Mouse (Mus musculus) intestine, embryonic 16.5 days (tissue): Measurements from ENCODE around the gene Mboat2. TPM values are rescaled to one million over a fixed set of nuclear protein-coding genes. Genes with fewer than 3 reads are reported as not detected.
A peak's percentile ranks its signal among the peaks of the same experiment; 100 is the strongest.

Source experiments
- ATAC-seq: fragments of 200-750 bp; cut with Nextera tagmentation; 2 replicates; pipeline ENCODE4 v1.8.0; 2017; ENCODE audit warnings: moderate TSS enrichment, moderate library complexity
- H3K27ac ChIP-seq: fragments of 300-500 bp; sonication (generic); 2 replicates; pipeline ENCODE4 v1.5.1; 2014; ENCODE audit warnings: mild to moderate bottlenecking, low read length
- H3K27me3 ChIP-seq: fragments of 300-500 bp; sonication (generic); replicated peaks from 2 replicates; pipeline ENCODE4 v1.6.1; 2014; ENCODE audit warnings: low read length, control low read depth, mixed read lengths; ENCODE audit not compliant: control insufficient read depth, insufficient read depth
- H3K36me3 ChIP-seq: fragments of 300-500 bp; sonication (generic); 2 replicates; pipeline ENCODE4 v1.6.1; 2014; ENCODE audit warnings: low read length, control low read depth; ENCODE audit not compliant: control insufficient read depth, insufficient read depth
- H3K4me1 ChIP-seq: fragments of 300-500 bp; sonication (generic); 2 replicates; pipeline ENCODE4 v1.6.1; 2014; ENCODE audit warnings: low read length, control low read depth, mixed read lengths; ENCODE audit not compliant: control insufficient read depth, insufficient read depth
- H3K4me2 ChIP-seq: fragments of 300-500 bp; sonication (generic); 2 replicates; pipeline ENCODE4 v1.6.1; 2014; ENCODE audit warnings: low read depth, low read length, control low read depth
- H3K4me3 ChIP-seq: fragments of 300-500 bp; sonication (generic); 2 replicates; pipeline ENCODE4 v1.5.1; 2014; ENCODE audit warnings: mild to moderate bottlenecking, low read length
- H3K9ac ChIP-seq: fragments of 300-500 bp; sonication (generic); 2 replicates; pipeline ENCODE4 v1.6.1; 2014; ENCODE audit warnings: low read depth, low read length
- H3K9me3 ChIP-seq: fragments of 300-500 bp; sonication (generic); 2 replicates; pipeline ENCODE4 v1.6.1; 2016; ENCODE audit warnings: low read length, control low read depth; ENCODE audit not compliant: control insufficient read depth
- WGBS: fragments of 180-500 bp; shearing (Covaris S2); extraction: QIAGEN DNeasy Blood & Tissue Kit; methylation state at CpG from one replicate; pipeline ENCODE4 v1.1.7; 2014; 5-methylcytosine and 5-hydroxymethylcytosine counted together
- polyA plus RNA-seq: library from polyadenylated mRNA; unstranded; fragments of >200 nt; fragmentation: Nextera tagmentation; extraction: Ambion mirVana; gene quantifications from 2 replicates; pipeline ENCODE4 v1.2.1, GENCODE M21; 2015

The Mboat2 gene
- polyA plus RNA-seq, 1 experiment from 2014 or later, result 19.5 TPM

DNA sequence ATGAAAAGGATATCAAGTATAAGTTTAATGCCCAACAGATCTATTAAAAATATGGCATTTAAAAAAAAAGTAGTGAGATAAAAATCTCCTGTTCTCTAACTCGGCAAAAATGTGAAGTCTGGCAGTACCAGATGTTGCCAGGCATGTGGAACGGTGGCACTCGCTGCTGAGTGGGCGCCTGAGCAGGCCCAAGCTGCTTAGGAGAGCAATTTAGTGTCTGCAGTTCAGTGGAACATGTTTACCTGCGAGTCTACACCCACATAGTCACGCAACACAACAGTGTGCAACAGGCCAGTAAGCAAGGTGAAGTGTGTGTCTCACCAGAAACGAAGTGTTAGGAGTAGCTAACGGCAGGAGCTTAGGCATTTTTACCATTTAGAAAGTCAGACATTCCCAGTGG is 41.6 kb downstream of the Mboat2 start:
- no peaks in the 10 kb centered on the region for H3K4me1 ChIP-seq

DNA sequence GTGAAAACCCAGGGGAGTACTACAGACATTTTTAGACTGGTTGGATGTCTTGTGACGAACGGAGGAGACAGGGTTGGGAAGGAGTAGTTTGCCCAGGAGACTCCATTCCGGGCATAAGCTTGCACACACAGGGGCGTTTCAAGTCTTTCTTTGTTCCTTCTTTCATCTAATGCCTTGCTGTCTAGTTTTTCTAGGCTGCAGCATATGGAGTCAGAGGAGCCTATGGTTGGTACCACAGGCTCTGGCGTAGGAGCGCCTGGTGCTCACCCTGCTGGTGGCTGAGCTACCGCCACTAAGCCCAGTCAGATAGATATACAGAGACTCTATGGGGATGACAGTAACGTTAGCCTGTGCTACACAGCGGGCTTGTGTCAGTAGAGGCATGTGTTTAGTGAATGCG is 42.0 kb downstream of the Mboat2 start:
- Histone ChIP-seq H3K36me3 (no peaks in the 10 kb centered on the region), H3K4me3 (no peak overlapping the region), H3K4me1 (no peaks in the 10 kb centered on the region), H3K9me3 (no peaks in the 10 kb centered on the region), H3K9ac (no peak overlapping the region), H3K27me3 (no peaks in the 10 kb centered on the region), H3K27ac (no peak overlapping the region), H3K4me2 (no peak overlapping the region)
- WGBS, result 84% methylated on average over 10 of the region's 10 CpGs
- ATAC-seq, result no peak

More for the DNA sequence above, 41.6 kb downstream of the Mboat2 start:
- Histone ChIP-seq H3K9ac (no peak overlapping the region), H3K9me3 (no peaks in the 10 kb centered on the region), H3K27me3 (no peaks in the 10 kb centered on the region), H3K36me3 (no peaks in the 10 kb centered on the region), H3K4me2 (no peak overlapping the region), H3K4me3 (no peak overlapping the region), H3K27ac (no peak overlapping the region)
- ATAC-seq, result no peak
- WGBS, result 87% methylated on average over 8 of the region's 8 CpGs

DNA sequence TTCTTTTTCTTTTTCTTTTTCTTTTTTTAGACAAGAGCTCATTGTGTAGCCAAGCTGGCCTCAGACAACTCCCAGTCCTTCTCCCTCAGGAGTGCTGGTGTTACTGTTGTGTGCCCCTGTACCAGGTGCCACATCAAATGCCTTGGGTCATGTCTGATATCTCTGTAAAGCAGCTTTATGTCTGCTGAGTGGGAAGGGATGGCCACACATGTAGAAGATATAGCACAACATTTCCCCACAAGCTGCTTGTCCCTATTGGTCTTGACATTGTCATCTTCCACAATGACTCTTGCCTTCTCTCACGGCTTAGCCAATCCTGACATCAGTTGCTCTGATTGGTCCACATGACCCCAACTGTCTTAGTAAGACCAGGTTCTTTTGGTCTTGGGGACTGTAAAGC is 45.2 kb downstream of the Mboat2 start:
- ATAC-seq, result no peak
- Histone ChIP-seq H3K27me3 (no peaks in the 10 kb centered on the region), H3K27ac (no peak overlapping the region), H3K9ac (no peak overlapping the region), H3K9me3 (no peaks in the 10 kb centered on the region), H3K36me3 (no peaks in the 10 kb centered on the region), H3K4me2 (no peak overlapping the region), H3K4me1 (no peaks in the 10 kb centered on the region; the same call in 1 of the 2 replicates), H3K4me3 (no peak overlapping the region)
- 81% methylated on average over 1 of the region's 1 CpGs for WGBS

DNA sequence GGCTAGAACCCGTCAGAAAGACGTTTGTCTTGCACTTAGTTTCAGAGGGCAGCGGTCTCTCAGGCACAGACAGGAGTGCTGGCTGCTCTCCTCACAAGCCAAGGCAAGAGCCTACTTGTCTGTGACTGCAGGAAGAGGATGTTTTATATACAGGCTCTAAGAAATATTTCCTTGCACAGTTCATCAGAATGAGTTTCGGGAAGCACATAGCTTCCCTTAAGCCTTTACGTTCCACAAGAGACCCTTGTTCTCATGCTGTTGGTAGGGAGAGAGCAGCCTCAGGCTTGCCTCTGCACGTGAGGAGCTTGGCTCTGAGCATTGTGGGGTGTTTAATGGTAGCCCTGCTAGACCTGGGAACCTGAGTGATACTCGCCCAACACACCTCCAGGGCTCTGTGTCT is 46.6 kb downstream of the Mboat2 start:
- Histone ChIP-seq H3K36me3 (no peaks in the 10 kb centered on the region), H3K4me2 (no peak overlapping the region), H3K27me3 (no peaks in the 10 kb centered on the region), H3K27ac (no peak overlapping the region), H3K9ac (no peak overlapping the region), H3K9me3 (no peaks in the 10 kb centered on the region), H3K4me1 (no peaks in the 10 kb centered on the region; the same call in 1 of the 2 replicates), H3K4me3 (no peak overlapping the region)
- ATAC-seq, result no peak
- 43% methylated on average over 7 of the region's 7 CpGs for WGBS

DNA sequence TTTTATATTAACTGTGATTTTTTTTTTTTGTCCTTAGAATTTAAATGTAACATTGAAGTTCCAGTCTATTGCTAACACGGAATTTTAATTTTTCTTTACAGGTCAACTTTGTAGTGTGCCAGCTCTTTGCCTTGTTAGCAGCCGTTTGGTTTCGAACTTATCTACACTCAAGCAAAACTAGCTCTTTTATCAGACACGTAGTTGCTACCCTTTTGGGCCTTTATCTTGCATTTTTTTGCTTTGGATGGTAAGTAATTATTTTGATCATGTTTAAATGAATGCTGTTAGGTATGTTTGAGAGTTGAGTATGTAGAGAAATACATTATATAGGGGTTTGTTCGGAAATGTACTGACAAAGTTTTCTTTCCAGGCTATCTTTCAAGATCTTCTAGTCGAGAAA is 47.4 kb downstream of the Mboat2 start:
- Histone ChIP-seq H3K27ac (no peak overlapping the region), H3K4me2 (no peak overlapping the region), H3K4me3 (no peak overlapping the region), H3K4me1 (no peaks in the 10 kb centered on the region; the same call in 1 of the 2 replicates), H3K27me3 (no peaks in the 10 kb centered on the region), H3K9me3 (no peaks in the 10 kb centered on the region), H3K9ac (no peak overlapping the region), H3K36me3 (no peaks in the 10 kb centered on the region)
- WGBS, result 85% methylated on average over 6 of the region's 6 CpGs
- ATAC-seq, result no peak

DNA sequence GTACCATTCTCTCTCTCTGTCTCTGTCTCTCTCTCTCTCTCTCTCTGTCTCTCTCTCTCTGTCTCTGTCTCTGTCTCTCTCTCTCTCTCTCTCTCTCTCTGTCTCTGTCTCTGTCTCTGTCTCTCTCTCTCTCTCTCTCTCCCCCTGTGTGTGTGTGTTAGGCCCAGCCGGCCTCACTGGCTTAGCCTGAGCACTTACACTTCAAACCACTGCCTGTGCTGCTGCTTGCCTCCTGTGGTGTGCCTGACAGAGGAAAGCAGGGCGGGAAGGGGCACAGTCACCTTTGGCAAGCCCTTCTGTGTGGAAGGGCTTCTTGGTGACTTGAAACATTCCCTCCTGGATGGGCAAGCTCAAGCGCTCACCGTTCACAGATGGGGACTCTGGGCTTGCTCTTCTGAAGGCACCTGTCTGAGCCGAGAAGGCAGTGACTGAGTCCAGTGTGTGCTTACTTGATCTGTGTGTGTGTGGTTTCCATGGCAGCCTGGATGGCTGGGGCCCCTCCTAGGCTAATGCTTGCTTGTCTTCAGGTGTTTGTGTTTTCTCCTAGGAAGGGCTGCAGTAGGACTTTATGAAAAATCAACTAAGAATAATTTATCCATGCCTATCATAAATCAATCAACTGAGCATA is 48.2 kb downstream of the Mboat2 start:
- Histone ChIP-seq H3K4me2 (no peak overlapping the region), H3K27ac (no peak overlapping the region), H3K9me3 (no peaks in the 10 kb centered on the region), H3K4me1 (no peaks in the 10 kb centered on the region; the same call in 1 of the 2 replicates), H3K36me3 (no peaks in the 10 kb centered on the region), H3K4me3 (no peak overlapping the region), H3K9ac (no peak overlapping the region), H3K27me3 (no peaks in the 10 kb centered on the region)
- WGBS, result 46% methylated on average over 5 of the region's 5 CpGs
- ATAC-seq, result peak; percentile 82

DNA sequence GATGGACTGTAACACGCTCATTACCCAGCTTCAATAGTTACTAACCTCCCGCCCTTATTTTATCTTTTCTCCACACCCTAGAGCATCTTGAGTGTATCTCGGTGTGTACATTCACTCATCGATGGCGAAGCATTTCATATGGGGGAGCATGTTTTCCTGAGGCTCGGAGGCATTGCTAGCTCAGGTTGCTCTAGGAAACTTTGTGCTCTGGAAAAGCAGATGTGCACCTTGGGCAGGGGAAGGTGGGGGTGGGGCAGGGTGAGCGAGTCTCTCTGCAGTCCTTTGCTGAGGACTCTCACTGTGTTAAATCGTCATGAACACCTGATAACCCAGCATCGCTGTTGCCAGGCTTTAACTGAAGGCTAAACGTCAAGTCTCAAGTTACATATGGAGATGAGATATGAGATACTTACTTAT is 48.9 kb downstream of the Mboat2 start:
- H3K36me3 ChIP-seq, result no peaks in the 10 kb centered on the region
- H3K4me1 ChIP-seq, result no peaks in the 10 kb centered on the region; the same call in 1 of the 2 replicates
- no peaks in the 10 kb centered on the region for H3K27me3 ChIP-seq
- no peak overlapping the region for H3K27ac ChIP-seq
- no peak overlapping the region for H3K4me3 ChIP-seq
- ATAC-seq, result 0 out of 2 replicates have a peak, but pooled peaks have one; percentile 57
- H3K4me2 ChIP-seq, result no peak overlapping the region
- no peak overlapping the region for H3K9ac ChIP-seq
- 71% methylated on average over 10 of the region's 10 CpGs for WGBS
- no peaks in the 10 kb centered on the region for H3K9me3 ChIP-seq

DNA sequence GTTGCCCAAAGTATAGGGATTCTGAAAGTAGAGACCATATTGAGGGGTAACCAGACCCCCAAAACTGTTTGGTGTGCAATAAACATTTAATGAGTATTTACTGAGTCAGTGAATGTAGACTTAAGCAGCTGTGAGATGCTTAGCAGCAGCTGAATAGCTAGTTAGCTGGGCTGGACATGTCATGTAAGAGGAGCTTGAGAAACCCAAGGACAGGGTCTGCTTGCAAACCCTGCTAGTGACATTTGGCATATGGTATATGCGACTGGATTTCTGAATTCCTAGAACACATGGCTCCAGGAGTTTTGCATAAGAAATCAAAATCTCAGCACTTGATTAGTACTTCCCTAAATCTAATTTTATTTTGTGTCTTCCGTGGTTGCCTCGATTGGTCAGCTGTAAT is 52.6 kb downstream of the Mboat2 start:
- no peak overlapping the region for H3K4me3 ChIP-seq
- no peaks in the 10 kb centered on the region for H3K36me3 ChIP-seq
- ATAC-seq, result no peak
- no peaks in the 10 kb centered on the region for H3K9me3 ChIP-seq
- H3K4me2 ChIP-seq, result no peak overlapping the region
- H3K9ac ChIP-seq, result no peak overlapping the region
- no peak overlapping the region for H3K27ac ChIP-seq
- 87% methylated on average over 3 of the region's 3 CpGs for WGBS
- no peaks in the 10 kb centered on the region for H3K27me3 ChIP-seq
- H3K4me1 ChIP-seq, result no peaks in the 10 kb centered on the region; the same call in 1 of the 2 replicates

DNA sequence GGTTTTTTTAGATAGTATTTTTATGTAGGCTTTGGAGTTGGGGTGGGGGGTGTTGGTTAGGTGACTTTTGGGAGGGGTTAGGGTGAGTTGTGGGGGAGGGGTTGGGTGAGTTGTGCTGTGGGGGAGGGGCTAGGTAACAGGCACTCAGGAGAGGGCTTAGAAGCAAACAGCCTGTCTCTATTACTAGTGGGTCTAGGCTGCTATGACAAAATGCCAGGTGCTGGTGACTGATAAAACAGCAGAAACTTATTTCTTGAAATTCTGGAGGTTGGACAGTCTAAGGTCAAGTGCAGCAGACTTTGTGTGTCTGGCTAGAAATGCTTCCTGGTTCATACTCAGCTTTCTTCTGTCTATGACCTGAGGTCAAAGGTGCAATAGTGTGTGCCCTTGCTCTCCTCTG is 56.1 kb downstream of the Mboat2 start:
- Histone ChIP-seq H3K9me3 (no peaks in the 10 kb centered on the region), H3K27ac (no peak overlapping the region), H3K4me1 (peaks cover 4% of the 10 kb centered on the region; the same call in 1 of the 2 replicates), H3K4me2 (no peak overlapping the region), H3K27me3 (no peaks in the 10 kb centered on the region), H3K4me3 (no peak overlapping the region), H3K9ac (no peak overlapping the region), H3K36me3 (no peaks in the 10 kb centered on the region)
- ATAC-seq, result no peak
